Mouse (Mus musculus) monocyte, adult 2 months (primary cell): ENCODE measurements around the gene Aven.

ENCODE experiments used
- DNase-seq, 2 experiments: peaks; one replicate each; pipeline ENCODE4 v3.0.0; 2022; ENCODE audit warnings: low spot score in 2 of 2, low read depth in 1 of 2

Gene Aven

DNA sequence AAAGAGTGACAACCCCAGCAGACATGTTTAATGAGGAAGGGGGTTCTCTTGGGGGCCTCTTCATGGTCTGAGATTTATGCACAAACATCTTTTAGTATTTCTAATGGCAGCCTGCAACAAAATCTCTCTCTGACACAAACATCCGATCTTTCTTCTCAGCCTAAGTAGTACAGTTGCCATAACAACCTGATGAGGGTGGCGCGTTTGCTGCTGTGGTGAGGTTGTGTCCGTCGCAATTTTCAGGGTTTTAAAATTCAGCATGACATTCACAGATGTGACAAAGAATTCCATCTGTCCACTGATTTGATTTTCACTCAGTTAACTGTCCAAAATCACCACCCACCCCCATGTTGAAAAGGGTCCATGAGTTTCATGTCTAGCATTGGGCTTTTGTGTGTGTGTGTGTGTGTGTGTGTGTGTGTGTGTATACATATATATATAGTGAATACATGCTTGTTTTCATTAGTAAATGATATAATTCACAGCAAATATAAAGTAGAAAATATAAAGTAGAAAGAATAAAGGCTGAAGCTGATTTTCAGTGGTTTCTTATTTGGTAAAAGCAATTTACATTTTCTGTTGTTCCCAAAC, 49.0 kb downstream of the Aven start:
- no peak for DNase-seq

DNA sequence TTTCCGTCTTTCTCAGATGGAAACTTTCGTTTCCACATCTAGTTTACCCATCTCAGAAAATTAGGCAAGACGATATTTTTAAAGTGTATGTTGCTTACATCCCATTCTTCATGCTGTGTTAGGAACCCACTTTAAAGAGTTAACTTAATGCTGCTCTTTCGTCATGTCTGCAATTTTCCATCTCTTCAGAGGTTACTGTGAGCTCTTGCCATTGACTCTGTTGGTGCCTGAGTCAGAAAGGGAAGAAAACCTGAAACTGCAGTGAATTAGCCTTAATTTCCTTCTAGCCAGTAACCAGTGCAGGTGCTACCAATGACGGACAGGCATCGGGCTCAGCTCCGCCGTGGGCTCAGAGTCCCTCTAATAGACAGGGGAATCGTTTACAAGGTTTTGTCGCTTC, 63.8 kb downstream of the Aven start:
- DNase-seq: no peak

DNA sequence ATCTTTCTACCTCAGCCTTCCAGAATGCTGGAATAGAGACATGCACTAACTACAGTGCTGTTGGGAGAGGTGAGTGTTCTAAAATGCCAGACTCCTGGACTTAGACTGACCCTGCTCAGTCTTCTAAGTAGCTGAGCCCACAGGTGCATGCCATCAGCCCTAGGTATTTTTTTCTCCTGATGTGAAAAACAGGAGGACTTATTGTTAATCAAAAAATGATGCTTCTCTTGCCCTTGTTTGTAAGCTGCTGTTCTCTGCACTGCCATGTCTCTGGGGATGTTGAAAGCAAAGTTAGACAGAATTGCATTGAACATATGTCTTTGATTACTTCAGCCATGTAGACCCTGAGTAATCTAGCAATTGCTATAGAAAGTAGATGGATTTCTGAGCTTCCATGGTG, 64.7 kb downstream of the Aven start:
- no peak for DNase-seq

DNA sequence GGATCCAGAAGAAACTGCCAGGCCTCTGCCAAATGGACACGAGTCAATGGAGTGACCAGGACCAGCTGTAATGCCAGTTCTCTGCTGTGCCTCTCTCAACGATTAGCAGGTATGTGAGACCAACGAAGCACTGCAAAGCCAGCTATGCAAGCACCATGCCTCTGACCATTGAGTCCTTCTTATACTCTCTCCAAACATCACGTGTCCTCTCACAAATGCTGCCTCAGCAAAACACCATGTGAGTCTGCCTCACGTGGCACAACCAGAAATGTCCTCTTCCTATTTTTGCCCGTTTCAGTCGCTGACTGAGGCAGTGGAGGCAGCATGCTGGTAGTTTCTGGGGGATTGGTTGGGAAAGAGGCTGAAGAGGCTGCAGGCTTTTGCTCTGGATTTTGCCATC, 68.8 kb downstream of the Aven start:
- DNase-seq: no peak

DNA sequence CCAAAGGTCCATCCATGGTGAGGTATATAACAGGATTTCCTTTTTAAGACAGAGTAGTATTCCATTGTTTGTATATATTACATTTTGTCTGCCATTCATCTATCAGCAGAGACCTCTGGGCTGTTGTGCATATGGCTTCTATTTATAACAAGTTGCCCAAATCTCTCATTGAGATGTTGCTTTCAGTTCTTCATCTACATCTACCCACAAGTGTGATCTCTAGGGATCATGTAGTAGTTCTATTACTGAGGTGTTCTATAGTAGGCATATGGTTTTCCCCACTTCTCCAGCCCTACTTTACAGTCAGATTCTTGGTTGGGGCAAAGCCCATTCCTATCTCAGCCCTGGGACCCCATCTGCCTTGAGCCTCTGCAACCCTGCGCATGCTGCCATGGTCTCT, 72.3 kb downstream of the Aven start:
- DNase-seq: no peak

DNA sequence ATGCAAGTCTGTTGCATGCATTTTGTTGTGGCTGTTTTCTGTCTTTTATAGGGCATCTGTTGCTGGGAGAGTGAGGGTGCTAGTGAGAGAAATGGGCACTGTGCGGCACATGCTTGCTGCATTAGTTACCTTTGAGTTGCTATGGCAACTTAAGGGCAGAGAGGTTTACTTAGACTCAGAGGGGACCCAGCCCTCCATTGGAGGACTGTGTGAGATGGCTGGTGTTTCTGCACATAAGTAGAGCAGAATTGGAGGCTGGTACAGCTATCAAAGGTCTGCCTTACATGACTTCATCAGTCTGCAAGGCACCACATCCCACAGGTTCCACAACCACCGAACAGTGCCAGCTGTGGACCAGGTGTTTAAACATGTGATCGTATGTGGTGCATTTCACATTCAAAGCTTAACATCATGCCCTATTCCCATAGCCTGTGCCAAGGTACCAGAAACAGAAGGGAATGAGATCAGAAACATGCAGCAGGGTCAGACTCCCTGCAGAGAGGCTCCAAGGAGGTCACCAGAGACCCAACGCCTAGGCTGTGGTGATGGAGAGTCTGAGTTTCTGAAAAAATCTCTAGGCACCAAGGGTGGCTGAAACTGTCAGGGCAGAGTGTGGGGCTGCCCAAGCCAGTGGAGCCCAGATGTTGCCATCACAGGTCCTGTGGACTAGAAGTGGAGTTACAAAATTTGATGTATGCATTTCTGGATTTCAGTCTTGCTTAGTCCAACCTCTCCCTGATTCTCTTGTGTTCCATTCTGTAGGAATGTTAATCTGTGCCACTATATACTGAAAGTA, 73.7 kb downstream of the Aven start:
- no peak for DNase-seq

DNA sequence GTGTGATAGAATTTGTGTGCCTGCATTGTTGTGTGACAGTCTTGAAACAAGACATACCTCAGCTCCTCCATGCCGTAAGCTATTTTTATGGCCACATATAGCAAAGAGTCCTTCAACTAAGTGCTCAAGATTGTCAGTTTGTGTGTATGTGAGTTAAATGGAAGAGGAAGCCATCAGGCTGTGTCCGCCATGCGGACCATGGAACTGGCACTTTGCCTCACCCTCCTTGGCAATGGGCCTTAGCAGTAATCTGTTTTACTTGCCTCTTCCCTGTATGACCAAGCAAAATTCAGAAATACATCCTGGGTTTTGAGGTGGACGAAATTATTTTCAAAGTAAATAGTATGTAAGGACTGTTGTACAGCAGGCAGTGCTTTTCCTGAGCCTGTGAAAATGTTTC, 75.0 kb downstream of the Aven start:
- DNase-seq: no peak

DNA sequence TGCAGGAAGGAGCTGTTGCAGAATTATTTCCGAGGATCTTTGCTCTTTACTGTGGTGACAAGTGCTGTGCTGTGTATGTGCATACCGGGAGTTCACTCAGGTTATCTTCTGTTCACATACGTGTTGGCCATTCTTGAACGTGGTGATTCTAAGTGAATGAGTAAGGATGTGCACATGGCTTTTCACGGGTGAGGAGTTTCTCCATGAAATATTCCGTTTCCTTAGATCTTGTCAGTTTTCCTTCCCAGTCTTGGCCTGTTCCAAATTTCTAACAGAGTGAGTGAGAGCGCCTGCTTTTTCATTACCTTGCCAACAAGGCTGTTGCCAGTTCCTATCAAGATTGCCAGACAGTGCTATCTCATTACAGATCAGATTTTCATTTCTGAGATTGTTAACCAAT, 98.2 kb downstream of the Aven start:
- no peak for DNase-seq

DNA sequence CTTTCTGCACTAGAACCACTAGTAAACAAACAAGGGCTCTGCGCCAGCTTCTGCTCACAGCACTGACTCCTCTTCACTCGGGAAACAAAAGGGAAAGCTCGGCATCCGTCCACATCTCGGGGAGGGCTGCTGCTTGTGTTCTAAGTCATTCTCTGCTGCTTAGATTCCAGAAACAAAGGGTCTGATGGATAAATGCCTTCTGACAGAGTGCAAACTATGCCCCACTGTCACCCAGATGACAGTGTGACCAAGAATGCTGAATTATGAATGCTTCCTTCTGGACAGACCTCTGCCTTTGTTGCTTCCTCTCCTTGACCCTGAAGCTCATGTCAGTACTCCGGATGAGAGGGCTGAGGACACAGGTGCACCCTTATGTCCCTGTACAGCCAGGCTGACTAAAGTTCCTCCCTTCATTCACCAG, 98.7 kb downstream of the Aven start:
- DNase-seq: no peak

DNA sequence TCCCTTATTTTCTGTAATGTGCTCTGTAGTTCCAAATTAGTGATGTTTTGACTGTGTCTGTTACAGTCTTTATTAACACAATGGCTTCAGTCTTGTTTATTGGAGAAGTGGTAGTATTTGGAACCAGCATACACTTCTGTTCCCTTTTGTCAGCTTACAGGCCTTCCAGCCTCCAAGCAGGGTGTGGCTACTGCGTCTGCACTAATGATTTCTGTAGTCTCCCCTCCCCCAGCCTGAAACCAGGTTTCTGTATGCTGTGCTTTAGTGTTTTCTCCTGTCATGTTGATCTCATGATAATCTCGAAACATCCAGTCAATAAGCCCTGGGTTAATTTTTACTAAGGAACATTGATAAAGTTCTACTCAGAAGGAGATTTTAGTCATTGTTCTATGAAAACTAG, 100.6 kb downstream of the Aven start:
- DNase-seq: no peak

DNA sequence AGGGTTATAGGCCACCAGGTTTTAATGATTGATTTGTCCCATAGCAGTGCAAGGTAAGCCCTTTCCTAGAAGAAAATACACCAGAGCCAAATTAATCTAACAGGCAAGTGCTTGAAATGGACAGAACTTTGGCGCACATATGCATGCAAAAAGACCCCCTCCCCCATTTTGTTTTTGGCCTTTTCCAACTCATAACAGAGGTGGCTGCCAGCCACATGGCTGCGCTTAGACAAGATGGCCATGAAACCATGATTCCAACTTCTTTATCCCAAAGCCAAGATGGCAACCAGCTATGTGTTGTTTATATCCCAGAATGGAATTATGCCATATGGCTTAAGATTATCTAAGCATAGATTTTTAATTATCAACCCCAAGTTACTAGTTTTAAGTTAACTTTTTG, 101.0 kb downstream of the Aven start:
- no peak for DNase-seq

DNA sequence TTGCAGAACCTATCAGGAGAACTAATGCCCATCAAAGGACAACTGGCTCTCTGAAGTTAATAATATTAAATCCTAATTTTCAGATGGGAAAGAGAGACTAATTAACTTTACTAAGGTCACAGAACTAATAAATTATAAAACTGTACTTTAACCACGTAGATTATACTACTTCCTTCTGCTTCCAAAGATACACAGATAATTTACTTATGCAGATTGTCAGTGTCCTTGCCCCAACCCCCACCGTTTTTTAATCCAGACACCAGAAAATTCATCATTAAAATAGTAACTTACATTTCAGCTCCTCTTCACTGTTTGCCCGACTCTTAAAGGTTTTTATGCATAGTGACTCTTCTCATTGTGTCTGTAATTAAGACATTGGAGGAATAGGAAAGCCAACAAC, 103.0 kb downstream of the Aven start:
- DNase-seq: no peak

DNA sequence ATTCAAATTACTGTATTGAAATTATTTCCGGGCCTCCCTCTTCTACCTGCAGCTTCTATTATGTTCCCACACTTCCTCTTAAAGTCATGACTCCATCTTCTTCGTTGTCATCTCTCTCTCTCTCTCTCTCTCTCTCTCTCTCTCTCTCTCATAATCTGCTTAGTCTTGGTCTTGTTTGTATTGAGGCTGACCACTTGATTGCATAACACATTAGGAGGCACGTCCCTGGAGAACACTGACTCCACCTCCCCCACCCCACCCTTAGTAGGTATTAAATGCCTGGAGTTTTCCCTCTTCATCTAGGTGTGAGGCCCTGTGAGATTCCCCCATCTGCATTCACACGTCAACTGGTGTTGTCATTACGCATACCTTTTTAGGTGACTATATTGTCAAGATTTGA, 103.7 kb downstream of the Aven start:
- DNase-seq: no peak

DNA sequence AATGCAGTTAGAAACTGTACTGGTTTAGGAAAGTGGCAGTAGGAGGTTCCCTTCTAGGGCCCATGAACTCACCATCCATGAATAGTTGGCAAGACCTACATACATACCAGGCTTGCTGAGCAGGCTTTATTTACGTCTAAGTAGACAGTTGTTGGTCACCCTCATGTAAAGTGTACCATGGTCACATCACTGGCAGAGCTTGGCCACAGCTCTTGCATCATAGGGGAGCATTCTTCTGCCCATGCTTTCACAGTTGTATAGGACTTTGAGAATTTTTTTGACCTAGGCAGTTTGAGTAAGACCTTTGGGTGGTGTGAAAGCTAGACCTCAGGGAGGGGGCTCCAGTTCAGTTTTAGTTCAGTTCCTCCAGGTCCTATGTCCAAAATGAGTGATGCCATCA, 104.3 kb downstream of the Aven start:
- DNase-seq: no peak

DNA sequence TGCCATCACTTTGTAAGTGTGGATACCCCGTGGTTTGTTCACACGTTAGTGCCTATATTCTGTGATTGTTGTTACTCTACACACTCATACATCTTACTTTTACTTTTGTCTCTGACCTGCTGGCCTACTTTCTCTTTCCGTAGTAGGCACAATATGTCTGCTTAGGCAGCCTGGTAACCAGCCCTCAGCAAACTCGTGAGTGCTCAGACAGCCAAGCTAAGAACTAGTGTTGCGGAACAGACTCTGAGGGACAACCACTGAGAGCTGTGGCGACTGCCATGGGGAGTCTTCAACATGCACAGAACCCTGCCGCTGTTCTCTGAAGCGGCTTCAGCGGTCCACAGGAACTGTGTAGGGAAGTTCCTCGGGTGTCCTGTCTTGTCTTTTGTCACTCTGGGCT, 107.5 kb downstream of the Aven start:
- DNase-seq: no peak

DNA sequence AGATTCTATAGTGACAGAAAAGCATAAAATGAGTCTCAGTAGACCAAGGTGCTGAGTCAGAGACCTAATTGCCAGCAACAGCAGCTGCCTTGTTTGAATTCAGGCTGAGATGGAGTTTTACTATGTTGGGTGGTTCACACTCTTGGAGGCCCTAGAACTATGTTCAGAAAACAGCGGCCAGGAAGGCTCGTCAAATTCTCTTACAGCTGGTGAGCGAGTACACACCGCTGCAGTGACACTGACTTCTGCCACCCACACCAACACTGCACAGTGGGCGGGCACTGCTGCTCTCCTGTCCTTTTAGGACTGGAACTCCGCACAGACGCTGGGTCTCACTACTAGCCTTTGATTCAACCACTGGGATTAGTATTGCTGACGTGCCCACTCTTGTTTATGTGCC, 109.7 kb downstream of the Aven start:
- no peak for DNase-seq

DNA sequence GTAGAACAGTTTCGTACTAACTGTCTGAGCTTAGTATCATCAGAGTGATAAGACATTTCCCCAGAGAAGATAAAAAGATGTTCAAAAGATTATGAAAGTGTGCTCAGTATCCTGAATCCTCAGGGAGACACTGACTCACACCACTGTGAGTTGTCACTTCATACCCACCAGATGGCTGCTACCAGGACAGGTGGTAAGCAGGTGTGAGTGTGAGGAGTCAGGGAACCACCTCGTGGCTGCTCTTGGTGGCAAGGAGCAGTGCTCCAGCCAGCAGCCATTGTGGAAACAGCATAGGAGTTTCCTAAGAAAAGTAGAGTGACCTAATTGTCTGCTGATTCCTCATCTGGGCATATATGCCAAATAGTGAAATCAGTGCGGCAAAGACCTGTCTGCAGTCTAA, 113.8 kb downstream of the Aven start:
- DNase-seq: no peak

DNA sequence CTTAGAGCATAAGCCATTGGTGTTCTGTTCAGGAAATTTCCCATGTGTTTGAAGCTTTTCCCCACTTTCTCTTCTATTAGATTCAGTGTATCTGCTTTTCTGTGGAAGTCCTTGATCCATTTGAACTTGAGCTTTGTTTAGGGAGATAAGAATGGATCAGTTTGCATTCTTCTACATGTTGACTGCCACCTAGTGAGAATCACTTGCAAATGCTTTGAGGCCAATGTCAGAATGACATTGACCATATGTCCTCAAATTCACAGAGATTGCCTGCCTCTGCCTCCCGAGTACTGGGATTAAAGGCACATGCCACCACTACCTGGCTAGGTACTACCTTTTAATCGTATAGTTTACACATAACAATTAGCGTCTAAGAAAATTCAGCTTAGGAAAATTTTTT, 119.9 kb downstream of the Aven start:
- no peak for DNase-seq

DNA sequence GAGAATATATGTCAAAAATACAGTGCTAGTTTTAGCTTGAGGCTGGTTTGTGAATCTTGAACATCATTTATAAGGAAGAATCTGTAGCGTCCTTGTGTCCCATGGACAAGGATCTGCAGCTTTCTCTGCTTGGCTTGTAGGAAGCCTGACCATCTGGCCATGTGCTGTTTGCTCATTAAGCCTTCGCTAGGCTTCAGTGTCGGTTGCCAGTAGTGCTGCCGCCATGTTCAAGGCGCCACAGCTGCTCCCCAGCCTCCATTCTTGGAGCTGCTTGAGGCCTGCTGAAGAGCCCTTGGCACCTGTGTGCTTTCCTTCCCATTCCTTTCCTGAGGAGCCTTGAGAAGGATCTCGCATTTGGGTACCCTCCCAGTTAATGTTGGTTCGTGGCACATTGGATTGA, 121.6 kb downstream of the Aven start:
- no peak for DNase-seq

DNA sequence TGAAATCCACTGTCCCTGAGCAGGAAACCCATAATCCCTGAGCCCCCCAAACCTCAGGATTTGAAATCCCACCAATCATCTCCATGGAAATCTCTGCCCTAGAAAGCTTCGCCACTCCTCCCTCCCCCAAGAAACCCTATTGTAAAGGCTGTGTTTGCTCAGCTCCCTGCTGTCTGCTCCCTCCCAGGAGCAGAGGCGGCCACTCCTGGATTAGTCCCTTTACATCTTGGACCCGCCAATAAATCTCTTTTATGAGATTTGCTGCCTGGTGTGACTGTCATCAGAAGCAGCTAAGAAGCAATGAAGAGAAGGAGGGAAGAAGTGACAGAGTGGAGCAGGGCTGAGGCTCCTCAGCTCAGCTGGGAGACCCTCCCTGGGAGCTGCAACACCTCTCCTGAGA, 124.4 kb downstream of the Aven start:
- DNase-seq: no peak

DNA sequence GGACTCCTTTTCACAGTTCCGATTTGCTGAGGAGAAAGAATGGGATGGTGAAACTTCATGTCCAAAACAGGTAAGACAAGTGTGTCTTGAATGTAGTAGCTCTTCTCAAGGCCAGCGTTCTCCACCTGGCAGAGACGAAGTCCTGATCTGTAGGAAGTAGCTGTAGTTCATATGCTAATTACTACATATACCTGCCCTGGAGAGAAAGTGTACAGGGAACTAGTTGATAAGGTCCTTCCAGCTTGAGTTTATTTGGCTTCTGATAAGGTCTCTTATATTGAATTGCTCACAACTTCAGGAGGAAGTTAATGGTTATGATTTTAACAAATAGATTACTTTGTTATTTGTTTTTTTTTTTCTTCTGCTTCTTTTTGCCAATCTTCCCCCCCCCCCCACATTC, 132.4 kb downstream of the Aven start:
- no peak for DNase-seq

DNA sequence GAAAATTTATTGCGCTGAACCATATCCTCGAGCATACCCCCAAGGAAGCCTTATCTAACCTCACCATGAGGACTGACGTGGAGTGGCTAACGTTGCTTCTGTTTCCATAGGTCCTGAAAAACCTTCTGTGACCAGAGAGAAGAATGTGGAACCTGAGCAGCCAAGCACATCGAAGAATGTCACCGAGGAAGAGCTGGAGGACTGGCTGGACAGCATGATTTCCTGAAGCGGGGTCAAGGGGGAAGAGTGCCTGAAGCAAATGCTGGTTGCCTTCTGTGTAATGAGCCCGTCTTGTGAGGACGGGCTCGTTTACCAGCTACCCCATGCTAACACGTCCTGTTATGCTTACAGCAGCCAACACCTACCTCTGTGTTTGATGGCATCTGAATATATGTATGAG, 137.9 kb downstream of the Aven start:
- no peak for DNase-seq

DNA sequence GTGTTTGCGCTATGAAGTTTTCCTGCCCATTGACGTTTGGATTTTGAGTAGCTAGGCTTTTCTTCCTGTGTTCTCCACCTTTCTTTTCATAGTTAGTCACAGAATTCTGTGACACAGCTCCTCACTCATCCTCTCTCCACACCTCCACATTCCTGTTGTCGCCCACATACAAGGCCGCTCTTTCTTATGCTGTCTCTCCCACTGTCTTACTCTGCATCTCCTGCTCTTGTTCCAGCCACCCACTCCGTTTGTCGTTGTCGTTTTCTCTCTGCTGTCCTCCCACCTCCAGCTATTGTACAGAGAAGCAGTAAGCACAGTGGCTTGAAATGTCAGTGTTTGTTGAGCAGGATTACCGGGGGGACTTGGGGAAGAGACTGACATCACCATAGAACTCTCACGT, 139.8 kb downstream of the Aven start:
- no peak for DNase-seq
